Mouse (Mus musculus) T-helper 2 cell (primary cell): Measurements from ENCODE around the gene 2010111I01Rik.

Source experiments
- in situ Hi-C: fragments of 300-600 bp; cut with MboI, MseI; formaldehyde crosslinking; loops from one replicate; pipeline ENCODE4 v1.15.1; 2025; ENCODE audit warnings: high pct_unique_total_duplicates

The 2010111I01Rik gene

GRCm38 (mm10) chr13:63240835-63241234 is 276.1 kb downstream of the 2010111I01Rik start:
- in situ Hi-C loops: loop anchor here (10.0 to 25.0 kb wide), 2 partner anchors 184 to 779 kb away; partner anchors contain the start of gene Gm49359

GRCm38 (mm10) chr13:63241665-63242064 is 277.0 kb downstream of the 2010111I01Rik start:
- in situ Hi-C loops: loop anchor here (10.0 to 25.0 kb wide), 2 partner anchors 183 to 779 kb away; partner anchors contain the start of gene Gm49359

DNA sequence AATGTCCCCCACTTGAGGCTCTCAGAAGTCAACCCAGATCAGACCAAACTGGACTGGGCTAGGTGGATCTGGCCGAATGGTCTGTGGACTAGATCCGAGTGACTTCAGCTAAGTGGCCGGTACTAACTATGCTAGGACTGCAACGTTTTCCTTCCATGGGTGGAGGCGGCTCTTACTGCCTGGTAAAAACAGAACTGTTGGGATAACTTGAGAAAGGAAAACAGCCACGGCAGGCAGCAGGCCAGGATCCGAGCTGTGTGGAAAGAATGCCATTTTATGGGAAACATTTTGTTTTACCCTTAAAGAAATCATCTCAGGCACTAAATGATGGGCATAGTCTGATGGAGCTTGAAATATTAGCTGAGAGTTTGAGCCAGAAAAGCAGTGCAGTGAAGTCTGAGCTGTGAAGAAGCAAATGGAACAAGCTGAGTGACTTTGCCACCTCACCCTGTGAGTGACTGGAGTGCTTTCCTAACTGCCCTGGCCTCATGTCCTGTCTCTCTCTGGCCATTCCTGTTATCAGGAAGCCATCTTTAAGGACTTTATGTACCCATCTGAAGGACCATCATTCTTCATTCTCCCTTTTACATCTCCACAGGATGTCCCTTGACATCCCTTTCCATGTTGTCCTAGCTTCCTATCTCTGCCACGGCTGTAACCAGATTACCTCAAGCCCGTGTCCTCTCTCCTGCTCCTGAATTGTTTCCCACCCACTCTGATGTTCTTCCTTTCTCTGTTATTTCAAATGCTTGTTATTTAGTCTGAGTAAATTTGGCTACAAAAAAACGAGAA is 277.9 kb downstream of the 2010111I01Rik start:
- in situ Hi-C loops: loop anchor here (10.0 to 25.0 kb wide), 2 partner anchors 182 to 780 kb away; partner anchors contain the start of gene Gm49359

DNA sequence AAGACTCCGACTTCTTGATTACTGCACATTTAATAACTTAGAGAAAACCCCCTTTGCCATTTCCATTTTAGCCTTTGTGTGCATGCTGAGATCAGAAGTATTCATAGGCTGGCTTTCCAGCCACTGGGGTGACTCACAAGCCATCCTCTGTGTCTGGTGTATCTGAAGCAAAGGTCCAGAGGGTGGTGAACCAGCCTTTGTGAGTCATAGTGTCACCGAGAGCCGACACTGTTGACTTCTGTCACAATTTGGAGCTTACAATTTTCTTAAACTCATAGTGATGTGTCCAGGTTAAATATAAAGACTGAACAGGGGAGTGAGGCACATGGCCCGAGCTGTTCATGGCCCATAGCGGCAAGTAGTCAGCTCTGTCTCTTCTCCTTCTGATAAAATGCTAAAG is 278.9 kb downstream of the 2010111I01Rik start:
- in situ Hi-C loops: loop anchor here (10.0 to 25.0 kb wide), 2 partner anchors 181 to 781 kb away; partner anchors contain the start of gene Gm49359

- in situ Hi-C loops: loop anchor here (10.0 to 25.0 kb wide), 2 partner anchors 180 to 782 kb away; partner anchors contain the start of gene Gm49359
Observed at GRCm38 (mm10) chr13:63244425-63244824, 279.7 kb downstream of the 2010111I01Rik start.

DNA sequence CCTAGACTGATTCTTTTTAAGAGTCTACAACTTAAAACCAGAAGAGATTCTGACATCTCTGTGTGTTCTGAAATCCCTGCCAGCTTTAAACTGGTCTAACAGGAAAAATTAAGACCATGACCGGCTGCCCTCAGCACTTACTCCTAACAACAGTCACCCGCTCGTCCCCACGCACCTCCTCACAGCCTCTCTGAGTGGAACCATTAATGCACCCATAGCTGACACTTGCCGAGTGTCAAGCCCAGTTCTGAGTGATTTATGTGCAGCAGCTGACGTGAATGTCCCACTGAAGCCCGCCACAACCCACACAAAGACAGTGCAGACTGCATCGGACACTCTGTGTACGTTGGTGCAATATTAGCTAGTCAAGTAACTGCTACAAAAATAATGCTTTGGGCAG is 280.5 kb downstream of the 2010111I01Rik start:
- in situ Hi-C loops: loop anchor here (10.0 to 25.0 kb wide), 2 partner anchors 180 to 783 kb away; partner anchors contain the start of gene Gm49359

GRCm38 (mm10) chr13:63245812-63246211 is 281.1 kb downstream of the 2010111I01Rik start:
- in situ Hi-C loops: loop anchor here (10.0 to 25.0 kb wide), 2 partner anchors 179 to 784 kb away; partner anchors contain the start of gene Gm49359

DNA sequence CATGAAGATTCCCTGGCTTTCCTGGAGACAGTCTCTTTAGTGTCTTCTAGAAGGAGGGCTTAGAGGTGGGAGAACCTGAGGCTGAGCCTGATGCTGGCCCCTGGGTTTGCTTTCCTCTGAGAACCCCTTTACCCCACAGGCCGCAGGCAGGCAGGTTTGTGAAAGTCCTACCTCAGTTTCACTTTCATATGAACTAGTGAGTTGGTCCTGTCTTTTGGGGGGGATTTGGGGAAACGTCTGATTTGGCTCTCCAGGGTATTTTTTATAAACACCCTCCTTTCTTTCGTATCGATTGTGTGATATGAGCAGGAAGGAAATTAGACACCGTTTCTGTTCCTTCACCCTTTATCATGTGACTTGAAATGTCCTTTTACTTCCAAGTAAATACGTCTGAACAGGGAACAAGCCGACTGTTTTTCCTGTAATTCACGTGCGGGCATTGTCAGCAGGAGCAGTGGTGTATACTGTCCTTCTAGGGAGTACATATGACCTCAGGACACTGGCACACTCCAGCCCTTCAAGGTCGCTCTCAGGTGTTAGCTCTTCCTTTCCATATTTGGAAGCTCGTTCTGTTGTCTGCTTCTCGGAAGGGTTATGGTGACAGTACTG is 281.7 kb downstream of the 2010111I01Rik start:
- in situ Hi-C loops: loop anchor here (10.0 to 25.0 kb wide), 2 partner anchors 178 to 784 kb away; partner anchors contain the start of gene Gm49359

GRCm38 (mm10) chr13:63247041-63247440 is 282.3 kb downstream of the 2010111I01Rik start:
- in situ Hi-C loops: loop anchor here (10.0 to 25.0 kb wide), 2 partner anchors 178 to 785 kb away; partner anchors contain the start of gene Gm49359

DNA sequence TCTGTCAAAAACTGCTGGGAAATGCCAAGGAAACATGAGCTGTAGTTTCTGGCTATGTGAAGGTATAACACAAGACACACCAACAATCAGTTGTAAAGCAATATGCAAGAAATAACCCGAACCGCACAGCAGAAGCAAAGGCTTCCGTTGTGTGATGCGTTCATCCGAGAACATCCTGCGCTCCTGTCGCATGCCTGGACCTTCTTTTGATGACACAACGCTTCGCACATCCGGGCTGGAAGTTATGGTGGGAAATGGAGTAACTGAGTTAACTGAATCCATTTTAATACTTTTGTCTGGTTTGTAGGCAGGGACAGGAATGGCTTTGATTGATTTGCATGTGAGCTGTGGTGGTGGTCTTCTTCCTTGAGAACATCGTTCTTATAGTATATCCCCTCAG is 282.9 kb downstream of the 2010111I01Rik start:
- in situ Hi-C loops: loop anchor here (10.0 to 25.0 kb wide), 2 partner anchors 177 to 785 kb away; partner anchors contain the start of gene Gm49359

DNA sequence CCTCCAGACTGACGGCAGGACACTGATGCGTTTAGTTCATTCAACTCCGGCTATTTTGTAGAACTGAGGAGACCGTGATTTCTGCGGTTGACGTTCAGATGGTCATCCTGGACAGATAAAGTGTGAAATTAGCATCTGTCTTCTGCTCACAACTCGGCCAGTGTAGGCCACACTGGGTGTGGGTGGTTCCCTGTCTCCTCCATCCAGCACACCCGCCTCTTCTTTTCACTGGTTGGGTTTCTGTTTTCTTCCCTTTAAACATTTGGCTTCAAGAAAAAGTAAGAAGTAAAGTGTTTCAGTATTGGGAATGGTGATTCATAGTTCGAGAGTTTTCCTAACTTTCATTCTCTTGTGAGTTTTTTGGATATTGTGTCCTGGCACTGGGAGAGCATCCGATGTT is 283.6 kb downstream of the 2010111I01Rik start:
- in situ Hi-C loops: loop anchor here (10.0 to 25.0 kb wide), 2 partner anchors 176 to 786 kb away; partner anchors contain the start of gene Gm49359

DNA sequence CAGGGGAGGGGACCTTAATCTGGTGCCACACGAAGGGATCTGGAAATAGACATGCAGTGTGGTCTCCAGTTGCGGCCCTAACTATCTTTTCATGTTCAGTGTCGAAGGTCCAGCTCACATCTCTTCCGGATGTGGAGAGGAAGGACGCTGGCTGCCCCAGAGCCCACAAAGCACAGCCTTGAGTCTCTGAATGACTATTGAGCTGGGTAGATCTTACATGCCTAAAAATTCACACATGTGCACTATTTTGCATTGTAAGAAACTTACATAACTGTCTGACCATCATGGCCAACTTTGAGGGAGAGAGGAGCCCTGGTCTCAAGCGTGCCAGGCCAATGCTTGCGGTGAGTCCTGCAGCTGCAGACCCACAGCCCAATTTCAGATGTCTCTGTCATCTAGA is 284.5 kb downstream of the 2010111I01Rik start:
- in situ Hi-C loops: loop anchor here (10.0 to 25.0 kb wide), 2 partner anchors 176 to 787 kb away; partner anchors contain the start of gene Gm49359

DNA sequence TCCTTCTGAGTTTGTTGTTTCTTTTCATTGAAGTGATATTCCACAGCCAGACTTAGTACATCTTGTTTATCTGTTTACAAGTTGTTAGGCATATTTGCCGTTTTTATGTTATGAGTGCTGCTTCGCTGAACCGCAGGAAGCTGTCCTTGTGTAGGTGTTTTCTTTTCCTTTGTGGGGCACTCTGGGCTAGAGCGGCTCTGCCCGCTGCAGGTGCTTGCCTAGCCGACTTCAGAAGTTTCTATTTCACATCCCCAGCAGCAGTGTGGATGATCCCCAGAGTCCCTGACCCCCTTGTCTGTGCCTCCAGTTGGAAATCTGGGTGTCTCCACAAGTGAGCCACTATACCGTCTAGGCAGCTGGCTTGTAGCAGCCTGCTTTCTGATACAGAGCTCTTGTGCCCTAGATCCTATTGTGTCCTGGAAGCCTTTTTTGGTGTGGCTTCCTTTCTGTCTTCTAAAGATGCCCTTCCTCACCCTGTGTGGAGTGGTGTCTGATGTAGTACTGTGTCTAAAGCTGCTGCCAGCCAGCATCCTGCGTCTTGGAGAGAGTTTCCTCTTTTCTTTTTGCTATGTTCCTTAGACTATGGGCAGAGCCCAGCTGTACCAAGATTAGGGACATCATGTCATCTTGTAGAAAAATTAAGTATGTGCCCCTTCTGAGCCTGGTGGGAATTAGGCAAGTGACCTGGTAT is 285.2 kb downstream of the 2010111I01Rik start:
- in situ Hi-C loops: loop anchor here (10.0 to 25.0 kb wide), 2 partner anchors 175 to 788 kb away; partner anchors contain the start of gene Gm49359

- in situ Hi-C loops: no loop called here
Observed at GRCm38 (mm10) chr13:63250441-63250980, 285.8 kb downstream of the 2010111I01Rik start.

DNA sequence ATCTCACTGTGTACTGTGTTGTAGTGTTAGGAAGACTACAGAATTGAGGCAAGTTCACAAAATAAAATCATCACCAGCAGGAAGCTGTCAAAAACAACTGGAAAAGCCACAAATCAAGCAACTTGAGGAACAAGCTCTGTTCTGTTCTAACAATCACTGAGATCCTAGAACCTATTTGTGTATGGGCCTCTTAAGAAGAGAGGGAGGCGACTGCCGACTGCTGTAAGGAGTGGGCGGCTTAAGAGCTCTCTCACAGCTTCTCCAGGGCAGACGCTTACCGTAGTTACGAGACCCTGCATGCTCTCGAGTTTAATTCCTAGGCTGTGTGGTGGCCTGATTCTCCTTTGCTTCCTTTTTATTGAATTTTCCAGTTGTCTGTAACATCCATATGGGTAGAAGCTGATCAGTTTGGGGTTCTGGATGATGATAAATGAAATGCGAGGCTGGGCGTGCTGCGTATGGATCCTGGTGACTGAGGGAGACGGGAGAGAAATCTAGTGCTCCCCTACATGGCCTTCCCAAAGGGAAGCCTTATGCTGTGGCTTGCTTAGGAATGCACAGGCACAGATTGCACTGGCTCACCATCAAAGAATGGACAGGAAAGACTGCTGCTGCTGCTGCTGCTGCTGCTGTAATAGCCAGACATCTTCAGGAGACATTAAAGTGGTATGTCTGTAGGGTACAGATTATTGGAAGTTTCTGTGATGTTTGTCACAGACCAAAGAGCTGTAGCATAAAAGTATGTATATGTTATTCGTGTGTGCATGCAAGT is 286.6 kb downstream of the 2010111I01Rik start:
- in situ Hi-C loops: no loop called here

- in situ Hi-C loops: no loop called here
Observed at GRCm38 (mm10) chr13:63252295-63253010, 287.8 kb downstream of the 2010111I01Rik start.

GRCm38 (mm10) chr13:63253147-63253546 is 288.5 kb downstream of the 2010111I01Rik start:
- in situ Hi-C loops: no loop called here

GRCm38 (mm10) chr13:63253886-63254636 is 289.4 kb downstream of the 2010111I01Rik start:
- in situ Hi-C loops: no loop called here
